Mouse (Mus musculus) brain, embryonic 14.5 days (tissue): ENCODE results near the gene Spsb4.

Source experiments
- CTCF ChIP-seq: fragments of 200-500 bp; IDR thresholded peaks from 2 replicates; pipeline ENCODE4 v1.5.1; 2012; ENCODE audit warnings: inconsistent platforms, mild to moderate bottlenecking, moderate library complexity, borderline replicate concordance; ENCODE audit not compliant: insufficient read depth, insufficient read length; ENCODE audit errors: extremely low read depth
- POLR2A ChIP-seq: fragments of 200-500 bp; IDR thresholded peaks from 2 replicates; pipeline ENCODE4 v1.6.1; 2012; ENCODE audit warnings: mild to moderate bottlenecking, inconsistent platforms, borderline replicate concordance; ENCODE audit not compliant: poor library complexity, insufficient read depth, insufficient read length, severe bottlenecking; ENCODE audit errors: extremely low read depth

DNA sequence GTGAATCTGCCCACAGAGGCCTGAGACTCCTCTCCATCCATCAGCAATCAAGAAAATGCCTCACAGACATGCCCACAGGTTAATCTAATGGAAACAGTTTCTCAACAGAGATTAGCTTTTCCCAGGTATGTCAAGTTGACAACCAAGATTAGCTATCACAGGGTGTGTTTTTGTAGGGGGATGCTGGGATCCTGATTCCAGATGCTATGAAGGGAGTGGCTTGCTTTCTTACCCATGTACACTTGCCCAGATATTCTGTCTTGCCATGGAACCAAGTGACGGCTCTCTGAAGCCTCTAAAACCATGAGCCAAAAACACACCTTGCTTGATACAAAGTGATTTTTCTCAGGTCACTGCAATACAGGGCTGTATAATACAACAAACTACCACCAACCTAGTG is 45.5 kb upstream of the Spsb4 start:
- TF ChIP-seq CTCF (no peak), POLR2A (no peak)
